Mouse (Mus musculus): ENCODE measurements around the gene Anks1.

DNA sequence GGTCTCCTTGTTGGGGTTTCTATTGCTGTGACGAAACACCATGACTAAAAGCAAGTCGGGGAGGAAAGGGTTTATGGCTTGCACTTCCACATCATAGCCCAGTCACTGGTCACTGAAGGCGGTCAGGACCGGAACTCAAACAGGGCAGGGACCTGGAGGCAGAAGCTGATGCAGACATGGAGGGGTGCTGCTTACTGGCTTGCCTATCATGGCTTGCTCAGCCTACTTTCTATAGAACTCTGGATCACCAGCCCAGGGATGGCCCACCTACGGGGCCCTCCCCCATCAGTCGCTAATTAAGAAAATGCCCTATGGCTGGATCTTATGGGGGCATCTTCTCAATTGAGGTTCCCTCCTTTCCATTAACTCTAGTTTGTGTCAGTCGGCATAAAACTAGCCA, 2.3 kb downstream of the Anks1 start:
- TF ChIP-seq CTCF (IDR thresholded peaks at IDR 0.05; ENCODE audit: low read depth, low read length): no peak
- TF ChIP-seq POLR2A (IDR thresholded peaks at IDR 0.05; ENCODE audit: extremely low read depth, insufficient read depth, low read length): no peak

Data from liver, adult 2 months (tissue).